Mouse (Mus musculus): ENCODE data around the gene Mvd.
A peak's percentile ranks its signal among the peaks of the same experiment; 100 is the strongest.

Mvd gene

GRCm38 (mm10) chr8:122459218-122459900, 16.1 kb upstream of the Mvd start:
- no peak for DNase-seq (ENCODE audit: low read depth, low spot score)

DNA sequence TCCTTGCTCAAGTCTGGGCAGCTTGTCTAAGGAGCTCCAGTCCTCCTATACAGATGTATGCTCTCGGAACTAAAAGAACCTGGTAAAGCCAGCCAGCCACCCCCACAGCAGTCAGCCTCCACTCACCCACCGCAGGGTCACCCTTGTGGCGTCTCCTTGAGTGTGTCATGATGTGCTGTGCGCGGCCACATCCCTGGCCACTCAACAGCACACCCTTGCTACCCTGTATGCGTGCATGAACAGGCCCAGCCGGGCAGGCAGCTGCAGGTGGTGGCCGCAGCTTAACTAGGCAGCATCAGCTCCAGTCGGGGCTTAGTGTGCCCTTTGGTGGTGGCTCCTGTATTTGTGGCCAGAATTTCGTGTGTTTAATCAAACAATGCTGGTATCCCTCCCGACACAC, 13.9 kb upstream of the Mvd start:
- no peak for DNase-seq (ENCODE audit: low read depth, low spot score)

- DNase-seq (ENCODE audit: low read depth, low spot score) = no peak
These were observed 11.2 kb upstream of the Mvd start for GRCm38 (mm10) chr8:122454409-122454808.

- DNase-seq (ENCODE audit: low read depth, low spot score) = no peak
These were observed 8.9 kb upstream of the Mvd start for GRCm38 (mm10) chr8:122452154-122452553.

GRCm38 (mm10) chr8:122451161-122451703, 8.0 kb upstream of the Mvd start:
- DNase-seq (ENCODE audit: low read depth, low spot score) = no peak

- DNase-seq (ENCODE audit: low read depth, low spot score) = no peak
These were observed 2.0 kb upstream of the Mvd start for GRCm38 (mm10) chr8:122445203-122445602.

- peak; percentile 60 for DNase-seq (ENCODE audit: low read depth, low spot score)
These were observed 981 bp upstream of the Mvd start for GRCm38 (mm10) chr8:122444058-122444748.

DNA sequence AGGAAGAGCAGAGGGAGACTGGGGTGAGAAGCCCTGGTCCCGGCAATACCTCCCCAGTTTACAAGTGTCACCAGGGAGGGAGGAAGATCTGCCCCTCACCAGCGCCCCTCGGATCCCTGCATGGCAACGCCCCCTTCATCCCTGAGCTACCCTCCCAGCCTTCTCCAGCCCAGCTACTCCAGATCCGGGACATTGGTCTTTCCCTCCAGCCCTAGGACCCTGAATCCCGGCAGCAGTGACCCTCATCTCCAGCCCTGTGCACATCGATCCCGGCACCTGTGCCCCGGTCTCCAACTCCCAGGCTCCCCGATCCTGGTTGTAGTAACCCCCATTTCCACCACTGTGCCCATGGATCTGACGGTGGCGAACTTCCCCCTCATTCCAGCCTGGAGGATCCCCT, 441 bp downstream of the Mvd start:
- DNase-seq (ENCODE audit: low read depth, low spot score) = no peak

GRCm38 (mm10) chr8:122442356-122442755, 866 bp downstream of the Mvd start:
- DNase-seq (ENCODE audit: low read depth, low spot score) = no peak

DNA sequence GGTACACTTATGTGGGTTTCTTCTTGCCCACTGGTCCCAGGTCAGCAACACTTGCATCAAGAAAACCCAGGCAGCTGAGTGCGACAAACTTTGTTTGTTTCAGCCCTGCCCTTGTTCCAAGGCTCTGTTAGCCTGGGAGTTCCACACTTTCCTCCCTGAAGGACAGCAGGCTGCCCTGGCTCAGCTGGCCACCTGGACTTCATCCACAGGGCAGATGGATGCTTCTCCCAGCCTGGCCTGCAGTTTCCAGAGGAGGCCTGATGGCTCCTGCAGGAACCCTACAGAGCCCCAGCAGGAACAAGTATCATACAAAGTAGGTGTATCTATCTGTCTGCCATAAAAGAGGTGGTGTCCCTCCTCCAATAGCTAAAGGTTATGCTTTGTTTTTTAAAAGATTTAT, 1.9 kb downstream of the Mvd start:
- no peak for DNase-seq (ENCODE audit: low read depth, low spot score)

DNA sequence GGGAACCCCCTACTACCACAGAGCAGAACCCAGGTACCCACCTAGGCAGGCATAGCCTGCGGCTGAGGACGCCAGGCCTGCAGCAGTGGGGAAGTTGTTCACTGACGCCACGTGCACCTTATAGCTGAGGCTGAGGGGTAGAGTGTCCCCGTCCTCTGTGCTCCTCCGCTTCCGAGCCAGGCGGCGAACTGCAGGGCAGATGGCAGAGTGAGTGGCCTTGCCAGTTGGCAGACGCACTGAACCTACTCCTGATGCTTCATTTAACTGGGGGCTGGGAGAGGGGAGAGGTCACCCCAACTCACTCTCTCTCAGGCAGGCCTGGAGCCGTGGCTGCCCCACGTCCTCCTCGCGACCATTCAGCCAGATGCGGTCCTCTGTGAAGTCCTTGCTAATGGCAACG, 3.9 kb downstream of the Mvd start:
- no peak for DNase-seq (ENCODE audit: low read depth, low spot score)

DNA sequence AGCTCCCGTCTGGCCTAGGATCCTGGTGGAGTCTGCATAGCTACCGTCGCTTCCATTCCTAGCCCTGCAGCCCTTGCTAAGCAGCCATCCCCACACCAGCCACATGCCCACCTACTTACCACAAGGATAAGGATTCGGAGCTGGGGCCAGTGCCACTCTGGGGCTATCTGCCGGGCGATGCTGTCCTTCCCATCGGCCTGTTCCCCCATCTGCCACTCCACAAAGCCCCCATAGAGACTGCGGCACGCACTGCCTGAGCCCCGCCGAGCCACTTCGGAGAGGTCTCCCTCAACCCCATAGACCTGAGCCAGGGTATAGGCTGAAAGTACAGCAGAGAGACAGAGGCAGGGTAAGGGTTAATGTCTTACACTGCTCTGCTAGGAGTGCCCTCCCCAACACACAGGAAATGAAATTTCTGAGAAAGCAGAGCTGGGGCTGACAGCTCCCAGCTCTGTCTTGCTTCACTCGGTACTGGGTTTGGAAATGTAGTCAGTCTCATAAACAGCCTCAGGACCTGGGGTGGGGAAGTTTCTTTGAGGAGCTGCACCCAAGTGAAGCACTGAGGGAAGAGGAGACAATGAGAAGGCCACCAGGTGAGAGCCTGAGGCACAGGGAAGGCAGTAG, 5.4 kb downstream of the Mvd start:
- no peak for DNase-seq (ENCODE audit: low read depth, low spot score)

- no peak for DNase-seq (ENCODE audit: low read depth, low spot score)
These were observed 6.6 kb downstream of the Mvd start for GRCm38 (mm10) chr8:122436586-122437125.

DNA sequence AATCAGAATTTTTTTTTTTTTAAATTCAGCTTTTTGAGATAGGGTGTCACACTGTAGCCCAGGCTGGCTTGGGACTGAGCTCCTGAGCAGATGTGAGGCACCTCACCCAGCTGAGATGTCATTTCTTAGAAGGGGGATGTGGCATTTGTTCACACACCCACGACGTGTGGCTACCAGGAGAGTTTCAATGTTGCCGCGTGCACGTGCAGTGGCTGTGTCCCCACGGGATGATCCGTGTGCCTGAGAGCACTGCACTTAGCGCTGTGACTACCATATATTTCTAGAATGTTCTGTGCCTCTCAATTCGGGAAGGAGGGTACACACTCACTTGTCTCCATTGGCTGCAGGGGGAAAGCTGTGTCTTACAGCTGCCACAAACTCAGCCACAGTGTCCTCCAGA, 7.1 kb downstream of the Mvd start:
- DNase-seq (ENCODE audit: low read depth, low spot score) = no peak

GRCm38 (mm10) chr8:122435375-122435774, 7.8 kb downstream of the Mvd start:
- DNase-seq (ENCODE audit: low read depth, low spot score) = no peak

- DNase-seq (ENCODE audit: low read depth, low spot score) = no peak
These were observed 9.8 kb downstream of the Mvd start for GRCm38 (mm10) chr8:122433269-122433905.

GRCm38 (mm10) chr8:122432443-122433268, 10.6 kb downstream of the Mvd start, which contains the start of gene Cyba:
Gene Cyba, minus strand, starts transcription at chr8:122432930.
- DNase-seq (ENCODE audit: low read depth, low spot score) = peak; percentile 64

DNA sequence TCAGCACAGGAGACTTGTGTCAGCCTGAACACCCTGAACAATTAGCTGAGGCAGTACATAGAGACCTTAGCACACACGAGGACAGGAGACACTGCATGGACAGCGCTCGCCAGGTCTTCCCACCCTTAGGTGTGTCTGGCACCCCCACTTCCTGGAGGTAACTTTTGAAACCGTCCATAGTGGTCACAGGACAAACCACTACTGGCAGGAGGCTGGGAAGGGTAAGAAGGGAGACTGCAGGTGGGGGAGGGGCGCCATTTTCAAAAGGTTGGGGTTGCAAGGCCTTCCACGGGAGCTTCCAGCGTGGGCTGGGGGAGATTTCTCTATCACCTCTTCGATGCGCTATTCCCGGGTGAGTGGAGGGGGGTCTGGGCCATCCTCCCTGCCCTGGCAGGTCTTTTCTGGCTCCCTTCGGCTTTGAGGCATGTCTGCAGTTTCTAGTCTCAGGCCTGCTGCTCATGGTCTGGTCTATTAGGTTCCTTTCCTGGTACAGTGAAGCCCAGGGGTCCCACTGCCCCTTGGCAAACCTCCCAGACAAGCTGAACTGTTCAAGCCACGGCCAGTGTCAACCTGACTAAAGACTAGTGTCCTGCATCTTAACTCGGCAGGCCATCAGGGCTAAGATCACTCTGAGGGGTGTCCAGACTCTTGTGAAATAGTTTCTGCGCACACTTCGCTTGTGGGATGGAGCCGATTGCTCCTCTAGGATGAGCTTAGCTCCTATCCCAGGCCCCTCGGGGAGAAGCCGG, 11.4 kb downstream of the Mvd start:
- no peak for DNase-seq (ENCODE audit: low read depth, low spot score)

- DNase-seq (ENCODE audit: low read depth, low spot score) = no peak
These were observed 12.6 kb downstream of the Mvd start for GRCm38 (mm10) chr8:122430646-122431045.

DNA sequence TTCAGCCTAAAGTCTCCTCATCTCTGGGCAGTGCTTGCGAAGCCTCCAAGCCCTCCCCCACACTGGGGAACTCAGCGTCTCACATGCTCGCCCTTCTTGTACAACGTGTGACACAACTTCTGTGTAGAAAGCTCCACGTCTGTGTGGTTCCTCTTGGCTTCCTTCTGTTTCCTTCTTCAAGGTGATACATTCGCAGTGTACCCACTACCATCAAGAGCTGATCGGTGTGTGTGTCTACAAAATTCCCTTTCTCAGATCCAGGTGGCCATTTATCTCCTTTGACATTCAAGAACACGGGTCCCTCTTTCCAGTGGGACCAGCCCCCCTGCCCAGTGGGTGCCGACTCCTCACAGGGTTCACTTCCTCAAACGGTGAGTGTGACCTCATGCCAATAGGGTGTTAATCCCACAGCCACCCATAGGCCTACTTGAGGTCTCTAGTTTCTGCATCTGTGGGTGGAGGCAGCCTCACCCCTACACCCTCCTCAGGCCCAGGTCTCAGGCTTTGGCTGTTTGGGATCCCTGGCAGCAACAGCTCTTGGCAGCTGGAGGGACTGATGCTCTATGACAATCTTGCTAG, 13.1 kb downstream of the Mvd start:
- no peak for DNase-seq (ENCODE audit: low read depth, low spot score)

All from mesoderm, embryonic 11.5 days (tissue).